Mouse (Mus musculus): Measurements from ENCODE around the gene Akap2. TPM values are rescaled to one million over a fixed set of nuclear protein-coding genes. Genes with fewer than 3 reads are reported as not detected.
A peak's percentile ranks its signal among the peaks of the same experiment; 100 is the strongest.

Akap2 gene
- total RNA-seq, 2 experiments from 2014 or later, result 41.5 to 44.8 TPM

GRCm38 (mm10) chr4:57682944-57683343 is 34.5 kb upstream of the Akap2 start:
- Histone ChIP-seq H3K4me3 (no peak overlapping the region), H3K27ac (peak overlapping the region; percentile 15; the same call in 1 of the 2 replicates)
- peak in 1 of 2 experiments; percentile 41 for DNase-seq (ENCODE audit: extremely low spot score in 1 of 2, low spot score in 2 of 2)
- TF ChIP-seq CTCF (IDR thresholded peaks at IDR 0.05), result no peak
- intact Hi-C loops (cut with DNase I), result no loop called here

DNA sequence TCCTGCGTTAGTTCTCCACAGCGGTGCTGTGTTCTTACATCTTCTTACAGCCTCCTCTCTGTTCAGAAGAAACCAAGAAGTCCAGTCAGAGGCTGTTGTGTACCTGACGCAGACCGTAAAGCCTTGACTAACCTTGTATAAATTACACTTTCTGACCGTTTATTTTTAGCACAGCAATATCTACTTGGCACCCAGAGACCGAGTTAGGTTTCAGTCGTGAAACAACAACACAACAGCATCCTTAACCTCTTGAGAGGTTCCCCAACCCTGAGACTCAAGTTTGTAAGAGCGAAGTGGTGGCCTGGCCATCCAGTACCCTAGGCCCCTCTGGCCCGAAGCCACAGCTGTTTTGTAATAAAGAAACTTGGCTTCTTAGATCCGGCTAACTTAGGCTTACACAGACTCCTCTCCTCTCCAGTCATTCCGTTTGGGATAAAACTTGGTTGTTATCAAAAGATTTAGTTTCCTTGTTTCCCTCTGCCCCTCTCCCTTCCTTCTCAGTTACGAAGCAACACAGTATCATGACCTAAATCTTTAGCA is 32.7 kb upstream of the Akap2 start:
- no peak overlapping the region for H3K27ac ChIP-seq
- no peak overlapping the region for H3K4me3 ChIP-seq
- no peak for TF ChIP-seq CTCF (IDR thresholded peaks at IDR 0.05)
- intact Hi-C loops (cut with DNase I), result no loop called here
- no peak for DNase-seq (ENCODE audit: extremely low spot score in 1 of 2, low spot score in 2 of 2)

DNA sequence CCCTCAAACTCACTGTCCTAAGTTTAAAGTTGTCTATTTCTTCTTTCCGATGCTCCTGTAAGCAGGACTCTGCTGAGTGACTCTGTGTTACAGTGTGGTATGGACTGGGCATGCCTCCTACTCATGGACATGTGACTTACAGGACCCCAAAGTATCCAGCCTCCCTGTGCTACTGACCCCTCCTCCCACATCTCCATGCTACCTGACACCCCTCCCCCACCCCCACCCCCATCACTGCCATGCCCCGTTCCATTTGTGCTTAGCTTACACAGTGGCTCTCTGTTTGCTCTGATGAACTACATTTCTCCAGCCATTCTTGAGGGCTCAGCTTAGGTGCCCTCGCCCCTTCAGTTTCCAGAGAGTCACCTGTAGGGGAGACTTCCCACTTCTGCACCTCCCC is 30.7 kb upstream of the Akap2 start:
- TF ChIP-seq CTCF (IDR thresholded peaks at IDR 0.05), result no peak
- DNase-seq (ENCODE audit: extremely low spot score in 1 of 2, low spot score in 2 of 2), result no peak
- H3K4me3 ChIP-seq, result no peak overlapping the region
- no peak overlapping the region for H3K27ac ChIP-seq
- intact Hi-C loops (cut with DNase I), result no loop called here

DNA sequence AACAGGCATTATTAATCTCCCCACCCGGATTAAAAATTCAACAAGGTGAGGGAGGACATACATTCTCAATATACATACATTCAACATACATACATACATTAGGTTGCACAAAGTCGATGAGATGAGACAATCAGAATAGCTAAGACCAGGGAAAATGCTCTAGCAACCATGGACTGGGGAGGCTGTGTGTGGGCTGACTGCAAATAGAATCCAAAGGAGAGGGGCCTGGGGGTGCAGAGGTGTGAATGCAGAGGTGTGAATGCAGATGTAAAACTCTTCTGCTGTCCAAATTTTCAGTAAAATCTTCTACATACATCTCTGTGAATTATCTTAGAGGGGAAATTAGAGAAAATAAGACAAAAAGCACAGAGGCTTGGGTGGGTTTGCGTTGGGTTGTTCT is 29.9 kb upstream of the Akap2 start:
- H3K4me3 ChIP-seq, result no peak overlapping the region
- TF ChIP-seq CTCF (IDR thresholded peaks at IDR 0.05), result no peak
- no peak for DNase-seq (ENCODE audit: extremely low spot score in 1 of 2, low spot score in 2 of 2)
- intact Hi-C loops (cut with DNase I), result no loop called here
- H3K27ac ChIP-seq, result peak overlapping the region; percentile 57

DNA sequence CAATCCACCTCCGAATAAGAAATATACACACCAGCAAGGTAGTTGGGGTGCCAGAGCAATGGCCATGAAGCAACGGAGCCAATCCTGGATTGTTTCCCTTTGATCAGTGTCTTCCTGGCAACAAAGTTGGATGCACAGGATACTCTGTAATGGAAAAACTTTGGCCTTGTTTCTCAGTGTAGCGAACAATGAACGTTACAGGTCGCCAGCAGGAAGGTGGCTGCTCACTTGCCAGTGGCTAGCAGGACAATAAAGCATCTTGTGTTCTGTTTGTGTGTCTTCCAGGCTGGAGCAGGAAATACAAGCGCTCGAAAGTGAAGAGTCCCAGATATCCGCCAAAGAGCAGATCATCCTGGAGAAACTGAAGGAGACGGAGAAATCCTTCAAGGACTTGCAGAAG is 29.3 kb upstream of the Akap2 start:
- intact Hi-C loops (cut with DNase I), result no loop called here

DNA sequence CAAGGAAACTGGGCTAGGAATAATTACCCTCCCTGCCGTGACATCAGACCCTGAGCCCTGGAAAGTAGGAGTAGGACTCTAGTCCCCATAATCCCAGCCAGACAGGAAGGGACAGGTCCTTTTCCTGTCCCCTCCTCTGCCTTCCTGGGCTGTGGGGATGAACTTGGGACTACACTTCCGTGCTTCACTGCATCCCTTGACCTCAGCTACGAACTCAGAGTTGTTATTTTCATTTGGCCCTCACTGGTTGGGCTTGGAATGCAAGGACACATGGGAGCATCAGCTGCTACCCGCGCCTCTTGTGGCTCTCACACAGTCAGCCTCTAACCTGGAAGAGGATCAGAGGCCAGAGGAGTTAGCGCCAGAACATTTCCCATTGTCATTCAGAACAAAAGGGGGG is 27.5 kb upstream of the Akap2 start:
- H3K4me3 ChIP-seq, result no peak overlapping the region
- no peak overlapping the region for H3K27ac ChIP-seq
- DNase-seq (ENCODE audit: extremely low spot score in 1 of 2, low spot score in 2 of 2), result no peak
- no peak for TF ChIP-seq CTCF (IDR thresholded peaks at IDR 0.05)
- intact Hi-C loops (cut with DNase I), result no loop called here

More for the DNA sequence above, 29.3 kb upstream of the Akap2 start:
- Histone ChIP-seq H3K27ac (peak overlapping the region; percentile 51), H3K4me3 (no peak overlapping the region)
- TF ChIP-seq CTCF (IDR thresholded peaks at IDR 0.05), result no peak
- DNase-seq (ENCODE audit: extremely low spot score in 1 of 2, low spot score in 2 of 2), result no peak

DNA sequence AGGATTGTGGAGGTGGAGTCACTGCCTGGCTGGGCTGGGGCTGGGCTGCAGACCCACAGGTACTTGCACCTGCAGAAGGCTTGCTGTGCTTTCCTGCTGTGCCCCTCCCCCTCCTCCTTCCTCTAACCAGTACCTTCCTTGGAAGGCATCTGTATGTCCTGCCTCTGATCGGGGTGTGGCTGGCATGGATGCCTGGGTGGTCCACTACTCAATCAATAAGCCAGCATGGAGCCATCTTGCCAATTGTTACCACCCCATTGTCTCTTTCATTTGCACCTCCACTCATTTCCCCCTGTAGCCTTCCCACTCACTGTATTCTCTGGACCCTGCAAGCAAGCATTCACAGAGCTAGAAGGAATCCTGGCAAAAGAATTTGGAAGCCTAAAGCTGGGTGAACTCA is 26.7 kb upstream of the Akap2 start:
- no peak overlapping the region for H3K4me3 ChIP-seq
- TF ChIP-seq CTCF (IDR thresholded peaks at IDR 0.05), result no peak
- DNase-seq (ENCODE audit: extremely low spot score in 1 of 2, low spot score in 2 of 2), result no peak
- no peak overlapping the region for H3K27ac ChIP-seq
- intact Hi-C loops (cut with DNase I), result no loop called here

GRCm38 (mm10) chr4:57694356-57695136 is 22.9 kb upstream of the Akap2 start:
- no peak overlapping the region for H3K27ac ChIP-seq
- intact Hi-C loops (cut with DNase I), result no loop called here
- no peak for DNase-seq (ENCODE audit: extremely low spot score in 1 of 2, low spot score in 2 of 2)
- TF ChIP-seq CTCF (IDR thresholded peaks at IDR 0.05), result no peak
- H3K4me3 ChIP-seq, result no peak overlapping the region

- DNase-seq (ENCODE audit: extremely low spot score in 1 of 2, low spot score in 2 of 2), result no peak
- H3K27ac ChIP-seq, result no peak overlapping the region
- no peak for TF ChIP-seq CTCF (IDR thresholded peaks at IDR 0.05)
- H3K4me3 ChIP-seq, result no peak overlapping the region
- intact Hi-C loops (cut with DNase I), result no loop called here
Measured at GRCm38 (mm10) chr4:57696955-57697354, 20.5 kb upstream of the Akap2 start.

- Histone ChIP-seq H3K27ac (0 out of 2 replicates have a peak overlapping the region, but pooled peaks have one; percentile 11), H3K4me3 (no peak overlapping the region)
- no peak for DNase-seq (ENCODE audit: extremely low spot score in 1 of 2, low spot score in 2 of 2)
- no peak for TF ChIP-seq CTCF (IDR thresholded peaks at IDR 0.05)
- intact Hi-C loops (cut with DNase I), result no loop called here
Measured at GRCm38 (mm10) chr4:57697918-57698611, 19.4 kb upstream of the Akap2 start.

DNA sequence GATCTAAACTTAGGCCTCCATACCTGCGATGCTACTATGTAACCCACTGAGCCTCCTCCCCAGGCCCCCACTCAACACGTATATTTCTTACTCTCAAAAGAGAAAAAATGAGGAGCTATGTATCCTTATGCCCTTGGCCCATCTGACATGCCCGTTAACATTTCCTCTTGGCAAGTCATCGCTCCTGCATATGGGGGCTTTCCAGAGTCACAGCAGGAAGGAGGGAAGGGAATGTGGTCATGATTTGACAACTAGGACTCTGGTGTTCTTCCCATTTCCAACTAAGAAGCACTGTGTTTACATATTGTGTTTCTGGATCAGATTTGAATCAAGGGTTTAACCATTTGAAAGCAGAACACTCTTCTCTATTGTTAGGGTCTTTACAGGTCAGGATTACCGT is 15.9 kb upstream of the Akap2 start:
- no peak for TF ChIP-seq CTCF (IDR thresholded peaks at IDR 0.05)
- intact Hi-C loops (cut with DNase I), result no loop called here
- H3K4me3 ChIP-seq, result no peak overlapping the region
- no peak for DNase-seq (ENCODE audit: extremely low spot score in 1 of 2, low spot score in 2 of 2)
- no peak overlapping the region for H3K27ac ChIP-seq

Measured in left cerebral cortex, adult 2 months (tissue).